Mouse (Mus musculus) erythroblast, adult 5-6 weeks (primary cell): ENCODE measurements around the gene Lekr1. TPM values are rescaled to one million over a fixed set of nuclear protein-coding genes. Genes with fewer than 3 reads are reported as not detected.

Source experiments
- ATAC-seq: replicated peaks from 2 replicates; pipeline ENCODE4 v1.8.0; 2016; ENCODE audit warnings: moderate number of reproducible peaks, mild to moderate bottlenecking, moderate TSS enrichment, inconsistent platforms; ENCODE audit not compliant: poor library complexity, low FRiP score, severe bottlenecking
- total RNA-seq, 2 experiments: library from RNA; stranded (forward) in 1 of 2; stranded (reverse) in 1 of 2; fragments of 150-400 nt in 1 of 2; fragments of 200-764, 138-1000 nt in 1 of 2; gene quantifications; 2 replicates each; pipeline versions ENCODE4 v1.2.3 to v1.2.4; 2015 to 2017; ENCODE audit warnings: low replicate concordance in 2 of 2

Lekr1 gene
- total RNA-seq, 2 experiments from 2014 or later: 0.51 TPM; not detected in 1

DNA sequence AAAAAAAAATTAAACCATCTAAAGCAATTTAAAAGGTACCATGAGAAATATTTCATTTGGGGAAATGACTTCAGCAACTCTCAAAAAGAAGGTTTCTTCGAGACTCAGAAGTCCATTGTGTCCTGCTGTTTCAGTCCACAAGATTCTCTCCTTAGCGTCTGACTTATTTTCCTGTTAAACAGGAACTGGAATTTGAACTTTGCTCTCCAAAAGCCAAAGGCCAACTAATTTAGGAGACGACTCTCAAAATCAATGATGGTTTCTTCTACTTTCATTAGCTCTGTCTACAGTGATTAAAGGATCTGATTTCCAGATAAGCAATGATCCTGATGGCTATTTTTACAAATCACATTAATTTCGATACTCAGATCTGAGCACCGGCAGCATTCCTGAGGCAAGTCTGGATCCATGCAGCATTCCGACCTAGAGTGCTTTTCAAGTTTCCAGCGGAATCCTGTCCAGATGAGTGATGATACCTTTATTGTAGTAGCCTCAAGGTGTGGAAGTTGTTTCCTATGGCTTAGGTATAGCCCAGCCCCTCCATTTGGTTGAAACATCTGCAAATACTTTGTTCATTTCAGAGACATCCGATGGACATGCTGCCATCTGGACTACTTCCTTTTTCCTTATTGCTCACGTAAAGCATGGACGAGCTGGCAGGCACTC, 11.4 kb upstream of the Lekr1 start:
- no peak for ATAC-seq

DNA sequence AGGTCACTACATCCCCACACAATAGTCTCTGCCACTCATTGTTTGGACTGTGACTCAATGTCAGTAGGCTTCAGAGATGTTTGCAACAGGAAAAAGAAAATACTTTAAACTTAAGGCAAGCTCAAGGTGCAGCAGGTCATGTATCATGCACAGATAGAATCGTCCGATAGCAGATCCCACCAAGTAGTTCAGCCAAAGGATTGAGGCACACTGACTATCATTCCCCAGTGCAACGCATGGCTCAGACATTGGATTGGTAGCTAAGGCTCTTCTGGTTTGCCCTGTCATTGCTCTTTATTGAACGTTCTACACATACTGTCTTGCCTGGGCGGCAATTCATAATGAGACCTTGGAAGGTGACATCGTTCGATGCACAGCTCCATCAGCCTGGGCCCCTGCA, 9.6 kb upstream of the Lekr1 start:
- ATAC-seq: no peak

DNA sequence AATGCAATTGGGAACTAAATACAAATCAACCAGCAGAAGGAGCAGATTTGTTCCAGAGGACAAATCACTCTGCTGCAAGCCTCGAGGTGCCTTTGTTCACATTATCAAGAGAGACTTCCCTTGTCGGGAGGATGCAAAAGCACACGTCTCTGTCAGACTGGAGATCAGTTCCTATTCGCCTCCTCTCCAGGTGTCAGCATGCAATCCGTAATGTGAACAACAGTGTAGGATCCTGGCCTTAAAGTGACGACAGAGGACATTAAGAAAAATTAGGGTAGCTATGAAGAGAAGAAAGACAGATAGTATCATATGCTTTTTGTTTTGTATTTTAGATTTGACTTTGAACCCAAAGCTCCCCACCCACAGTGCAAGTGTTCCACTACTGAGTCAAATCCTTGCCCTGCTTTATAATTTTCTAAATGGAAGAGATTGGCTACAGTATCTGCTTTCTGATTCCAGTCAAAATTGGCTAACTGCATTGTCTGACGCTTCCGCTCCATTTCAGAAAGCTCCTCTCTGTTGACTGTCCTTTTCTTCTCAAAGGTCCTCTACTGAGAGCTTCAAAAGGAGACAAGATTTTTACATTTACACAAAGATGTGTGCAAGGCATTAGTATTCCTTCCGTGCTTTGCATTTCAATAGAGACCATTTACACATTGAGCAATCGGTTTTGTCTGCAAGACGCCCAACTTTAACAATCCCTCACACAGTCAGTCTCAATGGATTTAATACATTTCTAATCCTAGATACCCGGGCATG, 8.9 kb upstream of the Lekr1 start:
- no peak for ATAC-seq

DNA sequence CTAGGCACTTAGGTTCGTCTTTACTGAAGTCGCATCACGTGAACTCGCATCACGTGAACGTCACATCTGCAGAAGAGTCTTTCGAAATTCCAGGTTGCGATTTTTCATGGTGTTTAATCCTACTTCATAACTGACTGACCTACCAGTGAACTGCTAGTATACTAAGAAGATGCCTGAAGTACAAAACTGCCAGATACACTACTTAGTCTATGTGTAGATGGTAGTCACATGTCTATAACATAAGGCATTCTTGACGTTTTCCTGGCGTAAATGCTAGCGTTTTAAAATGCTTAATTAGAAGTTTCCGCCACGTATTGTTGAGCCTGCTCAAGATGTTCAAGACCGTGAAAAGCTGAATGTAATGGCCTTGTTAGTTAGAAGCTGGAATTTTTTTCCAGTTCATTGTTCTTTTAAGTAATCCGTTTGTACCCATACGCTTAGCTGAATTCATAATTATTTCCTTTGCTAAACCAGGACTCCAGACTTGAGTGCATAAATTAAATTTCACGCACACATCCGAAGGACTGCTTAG, 7.9 kb upstream of the Lekr1 start:
- no peak for ATAC-seq

DNA sequence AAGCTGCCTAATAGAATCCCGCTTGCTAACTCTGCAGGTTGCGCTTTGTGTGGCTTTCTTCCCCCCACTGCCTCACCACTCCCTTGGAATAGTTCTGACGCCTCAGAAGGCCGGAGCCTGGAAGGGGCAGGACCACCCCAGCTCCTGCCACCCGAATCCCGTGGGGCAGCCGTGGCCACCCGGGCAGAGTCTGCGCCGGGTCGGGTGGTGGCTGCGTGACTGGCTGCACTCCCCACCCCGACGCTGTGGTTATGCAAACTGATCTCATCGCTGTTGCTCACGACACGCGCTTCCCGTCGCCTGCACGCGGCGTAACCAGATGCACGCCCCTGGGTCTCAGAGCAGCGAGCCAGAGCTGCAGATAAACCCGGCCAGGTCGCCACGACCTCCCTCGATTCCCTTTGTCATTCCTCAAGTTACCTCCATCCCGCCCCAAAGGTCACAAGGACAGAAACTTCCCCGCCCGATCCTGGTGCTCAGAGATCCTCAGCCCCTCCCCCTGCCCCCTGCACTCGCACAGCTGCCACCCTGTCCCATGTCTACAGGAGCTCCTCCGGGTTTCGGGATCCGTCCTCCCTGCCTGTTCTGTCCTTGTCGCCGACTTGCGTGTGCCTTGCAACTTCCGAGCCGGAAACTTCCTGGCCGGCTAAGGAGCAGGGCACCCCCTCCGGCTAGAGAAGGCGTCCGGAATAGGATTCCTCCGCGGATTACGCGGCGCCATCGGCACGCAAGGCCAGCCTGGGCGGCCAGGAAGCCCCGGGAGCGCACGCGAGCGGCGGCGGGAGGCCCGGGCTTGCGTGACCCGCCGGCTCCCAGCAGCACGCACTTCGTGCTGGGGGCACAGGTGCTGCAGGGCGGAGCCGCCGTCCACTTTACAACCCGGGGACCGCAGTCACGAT, 7.1 kb upstream of the Lekr1 start:
- no peak for ATAC-seq

DNA sequence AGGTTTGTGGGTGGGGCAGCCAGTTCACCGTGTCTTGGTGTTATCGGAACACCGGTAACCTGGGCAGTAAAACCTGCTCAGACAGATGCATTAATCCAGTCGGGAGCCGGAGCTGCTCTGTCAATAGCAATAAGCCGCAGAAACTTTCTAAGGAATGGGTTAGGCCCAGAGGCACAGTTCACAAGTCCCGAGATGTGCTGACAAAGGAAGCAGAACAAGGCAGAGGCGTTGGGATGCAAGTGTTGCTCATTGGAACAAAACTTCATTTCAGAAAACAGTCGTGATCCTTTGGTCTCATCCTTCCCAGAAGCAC, 6.5 kb upstream of the Lekr1 start:
- ATAC-seq: no peak

DNA sequence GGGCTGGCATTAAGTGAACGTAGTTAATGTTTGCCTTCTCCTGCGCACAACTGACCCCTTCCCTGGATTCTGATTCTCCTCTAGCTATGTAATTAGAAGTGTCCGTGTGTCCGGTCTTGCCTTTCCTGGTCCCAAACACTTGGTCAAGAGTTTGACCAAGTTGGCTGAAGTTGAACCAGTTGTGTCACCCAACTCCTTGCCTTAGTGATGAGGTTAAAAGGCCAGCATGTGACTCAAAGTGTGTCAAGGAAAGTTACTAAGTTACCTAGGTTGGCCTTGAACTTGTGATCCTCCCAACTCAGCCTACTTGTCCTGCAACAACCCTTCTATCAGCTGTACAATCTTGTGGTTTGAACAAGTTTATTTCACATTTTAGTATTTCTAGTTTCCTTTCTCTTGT, 5.7 kb upstream of the Lekr1 start:
- no peak for ATAC-seq

DNA sequence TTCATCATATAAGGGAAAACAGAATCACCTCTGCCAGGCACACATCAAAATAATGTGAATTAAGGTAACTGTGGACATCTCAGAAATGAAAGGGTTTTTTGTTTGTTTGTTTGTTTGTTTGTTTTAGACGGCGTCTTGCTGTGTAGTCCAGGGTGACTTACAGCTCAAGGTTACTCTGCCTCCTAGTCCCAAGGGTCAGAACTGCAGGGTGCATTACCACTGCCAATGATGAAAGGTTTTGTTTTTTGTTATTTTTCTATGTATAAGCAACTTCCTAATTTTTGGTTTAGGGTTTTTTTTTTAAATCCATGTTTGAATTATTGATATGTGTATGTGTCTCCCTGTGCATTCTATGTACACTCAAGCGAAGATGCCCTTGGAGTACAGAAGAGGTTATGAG, 4.3 kb upstream of the Lekr1 start:
- no peak for ATAC-seq

DNA sequence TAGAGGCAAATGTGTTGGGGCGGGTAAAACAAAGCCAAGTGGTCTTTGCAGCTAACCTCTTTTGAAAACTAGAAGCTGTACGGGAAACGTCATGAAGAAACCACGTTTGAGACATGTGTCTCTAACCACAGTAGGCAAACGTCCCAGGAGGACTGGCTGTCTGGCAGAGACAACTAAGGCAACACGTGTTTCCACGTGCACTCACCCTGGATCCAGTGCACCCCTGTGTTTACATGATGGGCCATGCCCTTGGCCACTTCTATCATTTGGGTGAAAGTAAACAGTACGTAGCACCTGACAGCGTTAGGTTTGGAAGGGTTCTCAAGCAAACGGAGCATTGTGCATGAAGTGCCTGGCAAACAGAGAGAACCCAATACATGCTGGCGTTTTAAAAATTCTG, 2.9 kb upstream of the Lekr1 start:
- no peak for ATAC-seq

DNA sequence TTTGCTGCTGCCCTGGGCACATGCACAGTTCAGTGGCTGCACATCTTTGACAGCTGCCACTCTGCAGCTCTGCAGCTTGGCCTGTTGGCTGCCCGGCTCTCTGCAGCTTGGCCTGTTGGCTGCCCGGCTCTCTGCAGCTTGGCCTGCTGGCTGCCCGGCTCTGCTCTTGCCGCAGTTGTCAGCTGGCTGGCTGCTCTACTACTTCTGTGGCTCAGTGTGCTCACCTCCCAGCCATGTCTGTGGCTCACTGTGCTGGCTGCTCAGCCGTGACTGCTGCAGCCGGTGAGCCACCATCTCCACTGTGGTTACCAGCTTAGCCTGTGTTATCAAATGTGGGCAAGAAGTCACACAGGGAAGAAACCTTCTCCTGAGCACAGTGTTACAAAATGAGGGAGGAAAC, 4.2 kb downstream of the Lekr1 start:
- ATAC-seq: no peak

DNA sequence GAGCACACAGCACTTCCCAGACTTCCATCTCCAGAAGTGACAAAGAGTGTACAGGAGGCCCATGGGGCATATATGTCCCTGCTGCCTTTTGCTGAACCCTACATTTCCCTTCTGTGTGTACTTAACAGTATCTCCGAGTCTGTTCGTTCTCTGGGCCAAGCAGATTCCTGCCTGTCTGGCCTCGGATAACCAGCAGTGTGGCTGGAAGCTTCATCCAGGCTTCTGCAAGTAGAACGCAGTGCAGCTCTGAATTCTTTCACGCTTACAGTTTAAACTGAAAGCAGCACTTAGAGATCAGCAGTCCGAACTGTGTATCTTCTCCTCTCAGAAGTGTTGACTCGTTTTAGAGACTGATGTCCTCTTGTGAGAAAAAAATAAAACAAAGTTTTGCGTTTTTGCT, 7.7 kb downstream of the Lekr1 start:
- ATAC-seq: no peak

DNA sequence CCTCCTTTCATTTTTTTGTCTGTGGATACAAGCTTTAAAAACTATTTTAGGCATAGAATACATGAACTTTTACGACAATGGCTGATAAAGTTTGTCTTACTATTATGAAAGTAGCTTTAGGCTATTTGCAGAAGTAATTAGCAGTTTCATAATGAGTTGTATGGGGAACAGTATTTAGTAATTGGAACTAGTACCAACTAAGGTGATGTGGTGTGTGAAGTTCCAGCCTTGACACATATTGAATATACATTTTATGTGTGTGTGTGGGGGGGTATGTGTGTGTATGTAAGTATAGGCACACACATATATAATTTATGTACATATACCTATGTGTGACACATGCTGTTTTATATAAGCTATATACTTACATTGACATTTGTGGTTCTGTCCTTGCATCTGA, 14.6 kb downstream of the Lekr1 start:
- no peak for ATAC-seq

DNA sequence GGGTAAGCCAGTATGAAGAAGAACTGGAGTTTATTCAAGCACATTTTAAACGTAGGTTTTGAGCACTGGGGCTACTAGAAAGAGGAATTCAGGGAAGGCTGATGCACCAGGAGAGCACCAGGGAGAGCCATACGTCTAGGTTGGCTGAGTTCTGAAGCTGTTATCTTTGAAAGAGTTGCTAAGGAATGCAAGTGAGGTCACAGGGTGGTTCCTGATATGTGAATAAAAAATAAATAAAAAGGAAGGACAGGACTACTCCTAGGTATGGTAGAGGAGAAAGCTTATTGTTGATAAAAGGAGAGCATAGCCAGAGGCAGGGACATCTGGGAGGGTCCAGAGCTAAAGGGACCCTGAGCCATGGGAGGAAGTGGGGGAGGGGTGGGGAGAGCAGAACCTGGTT, 23.7 kb downstream of the Lekr1 start:
- no peak for ATAC-seq

DNA sequence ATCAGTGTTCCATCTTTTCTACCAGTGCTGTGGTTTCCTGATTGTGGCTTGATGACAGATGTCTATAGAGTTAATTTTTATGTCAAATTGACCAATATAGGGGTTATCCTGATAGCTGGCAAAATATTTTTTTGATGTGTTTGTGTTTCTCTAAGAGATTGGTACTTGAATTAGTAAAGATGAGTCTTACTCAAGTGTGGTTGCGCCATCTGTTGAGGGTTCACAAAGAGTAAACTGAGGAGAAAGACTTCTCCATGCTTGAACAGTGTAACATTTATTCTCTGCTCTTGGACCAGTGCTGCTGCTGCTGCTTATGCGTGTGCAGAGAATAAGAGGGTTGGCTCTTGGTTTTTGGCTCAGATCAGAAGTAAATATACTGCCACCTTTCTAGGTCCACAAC, 24.8 kb downstream of the Lekr1 start:
- ATAC-seq: no peak

DNA sequence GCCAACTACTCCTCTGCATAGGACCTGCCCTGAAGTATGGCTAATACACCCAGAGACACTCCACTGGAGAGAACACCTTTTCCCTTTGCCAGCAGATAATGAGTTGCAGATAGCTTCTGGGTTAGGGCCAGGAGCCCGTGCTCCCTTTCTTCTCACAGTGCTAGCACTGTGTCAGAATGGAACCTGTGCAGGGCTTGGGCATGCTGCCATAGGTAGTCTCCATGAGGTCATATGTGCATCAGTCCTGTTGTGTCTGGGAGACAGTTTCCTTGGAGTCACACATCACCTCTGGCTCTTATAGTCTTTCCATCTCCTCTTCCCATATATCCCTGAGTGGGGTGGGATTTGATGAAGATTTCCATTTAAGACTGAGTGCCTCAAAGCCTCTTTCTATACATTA, 33.7 kb downstream of the Lekr1 start:
- no peak for ATAC-seq

DNA sequence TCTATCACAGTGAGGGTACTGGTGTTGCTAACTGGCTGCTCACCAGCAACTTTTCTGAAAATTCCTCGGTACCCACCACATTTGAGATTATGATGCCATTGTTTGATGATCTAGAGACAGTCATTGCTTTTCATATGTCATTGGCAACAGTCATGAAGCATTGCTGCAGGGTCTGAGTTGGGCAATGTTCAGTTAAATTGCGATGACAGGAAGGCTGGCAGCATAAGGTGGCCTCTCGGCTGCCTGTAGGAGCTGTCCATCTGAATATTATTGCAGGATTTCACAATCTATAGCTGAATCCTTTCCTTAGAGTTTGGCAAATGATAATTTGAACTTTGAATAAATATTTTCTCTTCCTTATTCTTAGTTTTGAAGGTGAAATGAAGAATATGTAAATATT, 48.3 kb downstream of the Lekr1 start:
- no peak for ATAC-seq

DNA sequence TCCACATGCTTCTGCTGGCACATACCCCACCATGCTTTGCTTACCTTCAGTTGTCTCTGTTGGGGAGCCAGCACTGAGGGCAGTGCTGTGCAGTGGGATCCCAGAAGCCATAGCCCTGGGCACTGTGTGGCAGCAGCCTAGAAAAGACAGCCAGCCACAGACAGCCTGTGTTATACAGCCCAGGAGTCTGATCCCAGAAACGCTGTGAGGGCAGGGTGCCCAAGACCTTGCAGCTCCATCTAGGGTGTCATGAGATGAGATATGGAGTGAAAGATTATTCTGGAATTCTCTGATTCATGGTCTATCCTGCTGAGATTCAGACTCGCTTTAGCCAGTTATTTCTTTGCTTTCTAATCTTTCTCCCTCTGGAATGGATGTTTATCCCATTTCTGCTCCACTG, 51.4 kb downstream of the Lekr1 start:
- no peak for ATAC-seq

DNA sequence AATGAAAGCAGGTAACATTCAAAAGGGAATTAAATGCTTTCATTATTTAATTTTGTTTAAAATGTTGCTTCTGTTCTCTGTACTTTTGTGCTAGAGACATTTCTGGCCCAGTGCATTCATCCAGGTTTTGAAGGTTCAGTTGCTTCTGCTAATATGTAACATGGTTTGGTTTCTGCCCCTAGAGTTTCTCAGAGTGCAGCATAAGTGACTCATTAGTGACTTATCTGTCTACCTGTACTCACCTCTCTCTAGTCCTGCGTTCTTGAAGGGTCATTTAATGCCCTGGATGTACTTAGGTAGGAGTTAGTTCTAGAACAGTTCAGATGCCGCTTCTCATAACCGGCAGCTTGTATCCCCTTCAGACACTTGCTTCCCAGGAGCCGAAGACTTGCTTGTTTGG, 56.9 kb downstream of the Lekr1 start:
- no peak for ATAC-seq

DNA sequence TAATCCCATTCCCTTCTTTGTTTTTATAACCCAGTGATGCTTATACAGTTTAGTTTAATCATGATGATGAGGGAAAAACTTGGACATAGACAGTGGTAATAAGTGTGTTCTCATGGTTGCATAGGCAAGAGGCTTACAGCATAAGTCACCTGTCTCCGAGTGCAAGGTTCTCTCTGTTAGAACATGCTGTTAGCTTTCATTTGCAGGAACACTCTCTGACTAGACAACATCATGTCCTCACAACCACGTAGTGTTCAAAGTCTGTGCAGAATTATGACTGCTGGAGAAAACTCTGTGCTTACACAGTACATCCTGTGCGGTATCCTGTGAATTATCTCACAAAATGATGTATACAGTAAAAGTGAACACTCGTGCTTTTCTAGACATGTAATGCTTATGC, 57.6 kb downstream of the Lekr1 start:
- no peak for ATAC-seq

DNA sequence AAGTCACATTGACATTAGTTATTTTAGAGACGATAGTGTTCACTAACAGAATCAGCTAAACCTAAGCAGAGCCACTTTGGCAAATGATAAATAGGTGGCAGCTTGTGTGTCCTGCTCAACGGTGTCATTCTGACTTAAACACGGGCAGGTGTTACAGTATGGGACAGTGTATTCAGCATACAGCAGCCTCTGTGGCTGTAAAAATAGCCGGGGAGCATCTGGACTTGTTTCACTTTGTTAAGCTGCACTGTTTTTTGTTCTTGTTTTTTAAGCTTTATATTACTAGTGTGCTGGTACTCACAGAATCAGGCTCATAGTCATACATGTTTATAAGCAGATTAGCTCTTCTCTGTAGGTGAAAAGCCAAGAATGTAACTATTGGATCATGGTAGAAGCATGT, 71.8 kb downstream of the Lekr1 start:
- ATAC-seq: no peak

DNA sequence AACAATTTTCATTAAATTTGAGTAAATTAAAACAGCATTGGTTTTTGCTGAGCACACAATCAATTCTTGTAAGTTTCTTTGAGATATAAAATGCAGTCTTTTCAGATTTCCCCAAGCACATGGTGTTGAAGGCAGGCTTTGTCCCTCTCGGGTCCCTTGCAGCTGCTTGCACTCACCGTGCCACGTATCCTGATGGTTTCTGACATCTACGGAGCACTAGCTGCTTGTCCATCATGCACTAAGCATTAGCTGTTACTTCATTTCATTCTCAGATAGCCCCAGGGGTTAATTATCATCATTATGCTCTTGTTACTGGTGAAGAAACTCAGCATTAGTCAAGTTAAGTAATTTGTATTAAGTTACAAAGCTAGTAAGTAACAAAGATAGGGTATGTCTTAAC, 78.9 kb downstream of the Lekr1 start:
- ATAC-seq: no peak
